Mouse (Mus musculus): ENCODE measurements at regions not wholly inside any gene's neighbourhood (a gene's known extent, or its start where the extent isn't known, plus 50 kb on each side); places are given as distances from the start of the nearest gene placed in this dataset.

- no peak for DNase-seq (ENCODE audit: low spot score in 2 of 2)
Measured at GRCm38 (mm10) chr14:87346812-87347211, 69.6 kb upstream of the Tdrd3 start.

GRCm38 (mm10) chr14:87348825-87349224 is 67.6 kb upstream of the Tdrd3 start:
- DNase-seq (ENCODE audit: low spot score in 2 of 2) = no peak

GRCm38 (mm10) chr14:87365793-87366192 is 50.6 kb upstream of the Tdrd3 start:
- no peak for DNase-seq (ENCODE audit: low spot score in 2 of 2)

All from urinary bladder, postnatal 36 days (tissue).